Mouse (Mus musculus) thymus, adult 18-20 months (tissue): ENCODE measurements around the gene Kazn.

Experiments used
- DNase-seq, 2 experiments: peaks; one replicate each; pipeline ENCODE4 v3.0.0; 2022; ENCODE audit warnings: mixed read lengths in 2 of 2

Gene Kazn

GRCm38 (mm10) chr4:142071243-142071991 is 167.8 kb downstream of the Kazn start:
- no peak for DNase-seq

- no peak for DNase-seq
Measured at GRCm38 (mm10) chr4:142070840-142071239, 168.4 kb downstream of the Kazn start.

GRCm38 (mm10) chr4:142068899-142069812 is 170.0 kb downstream of the Kazn start:
- DNase-seq = no peak

DNA sequence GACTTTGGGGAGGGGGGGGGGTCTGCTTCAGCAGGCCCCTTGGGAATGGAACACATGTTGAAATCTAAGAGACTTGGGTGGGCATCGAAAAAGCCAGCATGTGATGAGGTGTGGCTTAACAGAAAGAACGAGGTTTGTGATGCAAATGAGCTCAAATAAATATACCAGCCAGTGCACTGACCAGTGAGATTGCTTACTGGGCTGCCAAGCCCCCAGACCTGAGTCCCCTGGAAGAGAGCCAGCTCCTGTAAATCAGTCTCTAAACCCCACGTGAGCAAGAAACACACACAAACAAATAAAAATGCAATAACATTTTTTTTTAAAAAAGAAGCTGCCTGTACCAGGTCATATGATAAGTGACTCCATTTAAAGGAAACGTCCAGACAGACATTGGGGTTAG is 172.6 kb downstream of the Kazn start:
- no peak for DNase-seq

DNA sequence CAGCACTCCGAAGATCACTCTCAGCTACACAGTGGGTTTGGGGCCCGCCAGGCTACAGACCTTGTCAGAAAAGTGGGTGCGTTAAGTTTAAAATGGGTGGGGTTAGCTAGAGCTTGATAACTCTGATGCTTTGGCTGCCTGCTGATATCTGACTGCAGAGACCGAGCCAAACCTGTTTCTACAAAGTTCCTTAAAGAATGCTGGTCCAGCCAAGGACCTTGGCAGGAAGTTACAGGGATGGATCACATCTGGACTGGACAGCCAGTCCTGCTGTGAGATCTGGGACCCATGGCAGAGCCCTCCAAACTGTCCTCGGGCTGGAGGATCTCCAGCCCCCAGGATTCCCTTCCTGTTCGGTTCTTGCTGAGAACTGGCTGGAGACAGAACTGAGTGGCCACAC is 173.4 kb downstream of the Kazn start:
- no peak for DNase-seq

GRCm38 (mm10) chr4:142065270-142065669 is 173.9 kb downstream of the Kazn start:
- DNase-seq = no peak

GRCm38 (mm10) chr4:142064582-142065228 is 174.5 kb downstream of the Kazn start:
- no peak for DNase-seq

GRCm38 (mm10) chr4:142063057-142063534 is 176.1 kb downstream of the Kazn start:
- no peak for DNase-seq

- DNase-seq = no peak
Measured at GRCm38 (mm10) chr4:142061485-142062240, 177.5 kb downstream of the Kazn start.

DNA sequence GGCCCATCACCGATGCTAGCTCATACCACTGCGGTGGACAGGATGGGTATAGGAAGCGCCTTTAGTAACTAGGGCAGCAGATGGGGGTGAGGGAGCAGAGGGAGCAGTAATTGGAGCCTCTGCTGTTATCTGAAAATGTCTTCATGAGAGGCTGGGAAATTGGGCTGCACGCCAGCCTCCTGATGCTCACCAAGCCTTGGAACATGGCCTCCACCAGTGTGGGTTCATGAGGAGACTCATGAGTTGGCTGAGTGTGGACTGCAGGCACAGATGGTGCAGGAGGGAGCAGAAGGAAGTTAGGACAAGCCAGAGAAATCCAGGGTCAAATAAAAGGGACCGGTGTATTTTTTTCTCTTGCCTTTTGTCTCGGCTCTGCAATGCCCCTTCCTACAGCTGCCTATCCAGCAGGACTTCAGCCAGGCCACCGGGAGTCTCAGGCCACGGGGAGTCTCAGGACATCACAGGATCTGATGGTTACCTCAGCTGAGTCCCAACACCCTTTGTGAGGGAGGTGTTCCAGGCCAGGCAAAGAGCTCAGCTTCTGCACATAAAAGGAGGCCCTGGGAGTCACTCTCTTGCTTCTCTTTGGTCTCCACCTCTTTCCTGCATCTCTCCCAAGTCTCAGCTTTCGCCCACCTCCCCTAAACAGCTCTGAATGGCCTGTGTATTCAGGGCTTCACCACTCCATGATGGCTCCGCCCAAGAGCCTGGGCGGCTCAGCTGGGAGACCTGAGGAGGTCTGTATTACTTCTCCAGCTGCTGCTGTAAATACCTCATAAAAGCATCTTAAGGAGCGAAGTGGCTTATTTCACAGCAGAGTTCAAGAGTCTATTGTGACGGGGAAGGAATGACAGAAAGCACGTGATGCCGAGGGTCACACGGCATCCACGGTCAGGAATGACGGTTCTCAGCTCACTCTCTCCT is 178.5 kb downstream of the Kazn start:
- no peak for DNase-seq

DNA sequence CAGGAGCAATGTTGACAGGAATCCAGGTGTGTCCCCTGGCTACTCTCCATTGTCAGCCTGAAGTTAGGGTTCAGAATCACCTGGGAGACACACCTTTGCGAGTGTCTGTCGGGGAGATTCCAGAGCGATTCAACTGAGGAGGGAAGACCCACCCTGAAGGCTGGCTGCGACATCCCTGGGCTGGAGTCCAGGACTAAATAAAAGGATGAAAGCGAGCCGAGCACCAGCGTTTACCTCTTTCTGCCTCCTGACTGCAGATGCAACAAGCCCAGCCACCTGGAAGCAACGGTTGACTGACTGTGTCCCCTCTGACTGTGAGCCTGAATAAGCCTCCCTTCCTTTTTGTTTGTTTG is 179.4 kb downstream of the Kazn start:
- DNase-seq = no peak

DNA sequence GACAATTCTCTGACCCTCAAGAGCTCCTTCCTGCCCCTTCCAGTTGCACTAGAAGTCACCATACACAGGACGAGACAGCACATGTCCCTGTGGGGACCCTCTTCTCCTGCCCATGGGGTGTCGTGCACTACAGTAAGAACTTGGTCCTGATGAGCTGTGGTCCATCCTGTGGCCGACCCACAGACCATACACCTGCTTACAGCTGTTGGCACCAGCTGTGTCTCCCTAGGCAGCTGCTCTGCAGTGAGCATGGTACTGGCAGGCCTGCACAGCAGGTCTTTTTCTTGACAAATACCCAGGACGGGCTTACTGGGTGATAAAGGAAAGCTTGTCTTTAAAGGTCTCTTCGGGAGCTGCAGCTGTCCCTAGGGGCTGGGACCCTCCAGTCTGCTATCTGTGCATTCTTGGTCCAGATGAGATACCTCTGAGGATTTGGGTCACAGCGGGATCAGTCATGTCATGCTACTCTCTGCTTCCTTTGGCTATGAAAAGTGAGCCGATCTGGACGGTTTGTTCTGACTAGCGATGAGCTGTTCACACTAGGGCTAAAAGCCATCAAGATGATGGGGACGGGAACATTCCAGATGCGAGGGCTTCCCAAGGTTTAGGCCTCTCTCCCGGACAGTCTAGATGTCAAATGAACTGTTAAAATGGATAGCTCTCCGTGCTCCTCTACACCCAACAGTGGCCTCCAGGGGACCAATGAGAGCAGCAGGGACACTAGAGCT is 179.9 kb downstream of the Kazn start:
- DNase-seq = no peak

DNA sequence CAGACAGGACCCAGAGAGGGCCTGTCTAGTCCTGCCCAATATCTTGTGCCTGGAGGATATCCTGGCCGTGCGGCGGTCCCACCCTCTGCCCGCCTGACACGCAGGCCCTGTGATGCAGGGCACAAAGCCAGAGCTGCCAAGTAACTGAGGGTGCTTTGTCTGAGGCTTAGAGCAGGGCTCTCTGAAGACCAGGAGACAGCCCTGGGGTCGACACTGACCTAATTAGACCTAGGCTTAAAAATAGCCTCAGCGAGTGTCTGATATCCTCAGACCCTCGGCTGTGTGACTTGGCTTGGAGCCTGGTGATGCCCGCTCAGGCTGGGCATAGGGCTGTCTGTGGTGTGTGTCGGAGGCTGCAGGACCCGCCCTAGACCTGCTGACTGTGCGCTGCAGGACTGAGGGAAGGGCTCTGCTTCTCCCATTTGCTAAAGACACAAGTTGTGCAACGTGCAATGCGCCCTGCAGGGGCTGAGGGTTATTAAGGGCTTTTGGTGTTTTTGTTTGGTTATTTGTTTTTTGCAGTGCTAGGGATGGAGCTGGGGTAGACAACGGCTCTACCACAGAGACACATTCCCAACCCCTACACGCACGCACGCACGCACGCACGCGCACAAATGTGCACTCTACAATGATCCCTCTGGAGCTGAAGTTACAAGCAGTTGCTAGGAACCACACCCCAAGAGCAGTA is 181.5 kb downstream of the Kazn start:
- DNase-seq = no peak

- no peak for DNase-seq
Measured at GRCm38 (mm10) chr4:142055600-142055999, 183.6 kb downstream of the Kazn start.

DNA sequence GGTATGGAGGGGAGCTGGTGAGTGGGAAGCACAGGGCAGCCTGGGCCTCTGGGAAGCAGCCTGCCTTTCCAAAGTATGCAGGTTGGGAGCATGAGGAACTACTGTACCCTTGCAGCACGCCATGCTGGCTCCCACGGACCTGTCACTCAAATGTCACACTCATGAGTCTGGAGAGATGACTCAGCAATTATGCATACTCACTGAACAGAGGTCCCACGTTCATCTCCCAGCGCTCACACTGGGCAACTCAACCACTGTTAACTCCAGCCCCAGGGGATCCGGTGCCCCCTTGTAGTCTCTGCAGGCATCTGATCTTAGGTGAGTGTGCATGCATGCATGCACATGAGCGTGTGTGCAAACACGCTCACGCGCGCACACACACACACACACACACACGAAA is 184.6 kb downstream of the Kazn start:
- DNase-seq = no peak

- no peak for DNase-seq
Measured at GRCm38 (mm10) chr4:142053661-142054448, 185.3 kb downstream of the Kazn start.

DNA sequence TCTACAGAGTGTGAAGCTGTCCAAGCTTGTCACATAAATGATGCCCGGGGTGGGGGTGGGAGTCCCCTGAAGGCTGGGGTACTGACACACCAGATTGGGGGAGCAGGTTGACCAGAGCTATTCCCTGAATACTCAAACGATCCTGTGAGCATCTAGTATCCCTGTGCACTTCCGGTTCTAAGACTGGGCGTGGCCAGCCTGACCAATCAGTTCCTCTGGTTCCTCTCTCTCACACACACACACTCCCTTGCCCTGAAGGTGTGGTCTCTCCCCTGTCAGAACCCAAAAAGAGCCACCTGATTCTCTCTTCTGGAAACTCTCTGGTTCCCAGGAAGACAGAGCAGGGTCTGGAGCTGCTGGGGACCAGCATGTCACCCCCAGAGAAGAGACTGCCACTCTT is 185.9 kb downstream of the Kazn start:
- DNase-seq = no peak

- no peak for DNase-seq
Measured at GRCm38 (mm10) chr4:142052391-142053132, 186.6 kb downstream of the Kazn start.
